Mouse (Mus musculus) kidney, adult 8-10 months (tissue): ENCODE measurements around the gene Fam216a.
"Not testable (repeated sequence)": the region's sequence is repeated elsewhere in the genome, so short reads cannot be mapped to it uniquely, and the experiment has no call there.

Experiments used
- DNase-seq, 2 experiments: peaks; one replicate each; pipeline ENCODE4 v3.0.0; 2022

Gene Fam216a

DNA sequence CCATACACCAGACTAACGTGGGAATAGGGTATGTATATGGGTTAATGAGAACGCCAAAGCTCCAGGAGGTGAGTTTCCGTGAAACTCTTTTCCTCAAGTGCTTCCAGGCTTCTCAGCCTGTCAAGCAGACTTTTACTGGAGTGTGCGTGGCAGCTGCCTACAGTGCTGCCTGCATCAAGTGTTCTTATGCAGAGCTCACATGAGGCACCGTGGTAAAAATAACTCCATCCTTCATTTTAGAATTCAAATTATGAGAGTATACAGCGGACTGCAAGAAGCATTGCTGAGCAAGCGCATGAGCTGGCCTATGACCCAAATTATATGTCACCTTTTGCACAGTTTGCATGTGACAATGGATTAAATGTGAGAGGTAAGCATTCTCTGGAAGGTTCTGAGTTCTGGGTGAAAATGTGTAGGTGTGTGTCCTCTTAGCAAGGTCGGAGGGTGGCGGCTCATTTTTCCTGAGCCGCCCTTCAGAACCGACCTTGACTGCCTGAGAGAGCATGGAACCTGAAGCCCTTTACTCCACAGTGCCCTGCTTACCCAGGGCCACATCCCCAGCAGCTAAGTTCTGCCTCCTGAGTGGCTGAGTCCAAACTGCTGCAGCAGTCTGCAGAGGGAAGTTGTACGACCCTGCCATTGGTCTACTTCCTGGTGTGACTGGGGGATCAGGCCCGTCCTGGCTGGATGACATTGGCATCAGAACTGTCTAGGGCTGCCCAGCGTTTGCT is 52.5 kb downstream of the Fam216a start:
- peak in 1 of 2 experiments; percentile 30 for DNase-seq

DNA sequence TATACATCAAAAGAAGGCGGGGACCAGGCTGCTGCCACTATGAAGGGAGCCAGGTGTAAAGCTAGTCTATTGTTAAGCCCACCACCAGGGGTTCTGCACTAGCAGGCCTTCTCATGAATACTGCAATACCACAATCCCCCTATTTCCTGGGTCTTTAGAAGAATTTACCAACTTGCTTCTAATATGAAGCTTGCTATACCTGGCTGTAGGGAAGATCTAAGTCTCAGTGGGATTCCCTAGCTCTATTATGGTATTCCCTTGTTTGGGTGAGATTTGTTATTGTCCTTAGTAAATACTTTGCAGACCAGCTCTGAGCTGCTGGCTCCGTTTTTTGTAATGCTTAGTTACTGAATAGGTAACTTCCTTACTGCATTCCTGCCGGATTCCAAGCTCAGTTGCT is 53.2 kb downstream of the Fam216a start:
- DNase-seq: not testable (repeated sequence)

DNA sequence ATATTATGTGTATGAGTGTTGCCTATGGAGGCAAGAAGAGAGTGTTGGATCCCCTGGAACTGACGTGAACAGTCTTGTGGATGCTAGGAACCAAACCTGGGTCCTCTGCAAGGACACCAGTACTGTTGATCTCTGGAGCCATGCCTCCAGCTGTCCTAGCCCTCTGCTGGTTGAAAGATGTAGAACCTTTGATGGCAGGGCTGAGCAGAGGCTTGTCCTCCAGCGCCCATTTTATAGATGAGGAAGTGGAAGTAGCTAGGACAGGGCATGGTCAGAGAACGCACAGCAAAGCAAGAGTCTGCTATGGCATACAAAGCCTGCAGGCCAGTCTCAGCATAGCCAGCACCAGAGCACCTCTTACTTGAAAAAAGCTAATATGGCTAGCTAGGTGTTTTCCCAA is 54.1 kb downstream of the Fam216a start:
- peak in 1 of 2 experiments; percentile 45 for DNase-seq

DNA sequence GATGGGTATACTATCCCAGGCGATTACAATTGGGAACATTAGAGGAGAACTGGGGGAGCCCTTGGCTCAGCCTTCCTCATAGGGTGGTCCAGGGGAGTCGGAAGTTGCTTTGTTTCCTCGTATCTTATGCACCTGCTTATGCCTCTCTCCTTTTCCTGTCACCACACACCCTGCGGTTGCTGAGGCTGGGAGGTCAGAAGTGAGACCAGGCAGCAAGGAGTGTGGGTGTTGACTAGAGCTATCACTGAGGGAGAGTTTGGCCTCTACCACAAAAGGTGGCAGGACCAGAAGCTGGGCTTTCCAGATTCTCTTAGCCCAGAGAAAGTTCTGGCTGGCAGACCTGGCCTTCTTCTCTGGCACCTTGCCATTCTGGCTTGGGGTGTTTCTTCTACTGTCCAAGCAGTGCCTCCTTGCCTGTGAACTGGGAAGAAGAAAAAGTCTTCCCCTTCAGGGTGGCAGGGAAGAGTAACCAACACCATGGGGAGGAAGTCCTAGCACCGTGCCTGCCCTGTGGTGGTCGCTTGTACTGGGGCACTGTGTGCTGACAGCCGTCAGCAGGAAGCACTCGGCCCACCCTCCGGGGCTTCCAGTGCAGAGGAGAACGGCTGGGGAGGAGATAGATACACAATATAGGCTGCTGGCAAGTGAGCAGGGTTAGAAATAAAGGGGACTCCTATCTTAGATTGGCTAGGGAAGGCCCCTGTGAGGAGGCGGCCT is 54.7 kb downstream of the Fam216a start:
- DNase-seq: peak in 1 of 2 experiments; percentile 56

DNA sequence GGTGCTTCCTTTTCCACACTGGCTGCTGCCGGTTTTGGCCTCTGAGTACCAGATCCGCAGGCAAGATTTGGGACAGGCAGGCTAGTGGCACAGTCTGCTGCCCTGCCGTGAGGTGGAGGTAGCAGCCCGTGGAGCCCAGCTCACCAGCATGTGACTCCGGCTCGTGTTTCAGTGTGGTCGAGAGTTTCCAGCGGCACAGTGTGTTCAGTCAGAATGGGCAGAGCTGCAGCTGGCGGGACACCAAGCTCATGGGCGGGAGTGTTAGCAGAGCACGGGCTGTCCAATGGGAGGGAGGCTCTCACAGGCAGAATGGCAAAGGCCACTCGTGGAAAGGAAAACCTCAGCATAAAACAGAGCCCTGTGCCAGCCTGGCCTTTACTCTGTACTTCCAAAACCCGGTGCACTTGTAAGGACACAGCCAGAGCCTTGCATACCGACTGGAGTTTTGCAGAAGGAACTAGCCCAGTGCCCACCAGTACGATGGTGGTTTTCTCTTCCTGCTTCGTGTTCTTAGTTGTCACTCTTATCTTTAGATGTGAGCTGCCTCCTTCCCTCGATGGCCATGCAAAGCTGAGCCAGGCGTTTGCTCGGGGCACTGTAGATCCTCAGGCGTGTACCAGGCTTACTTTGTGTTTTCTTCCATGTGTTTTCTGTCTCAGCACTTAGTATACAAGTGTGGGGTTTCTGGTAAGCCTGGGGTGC is 57.0 kb downstream of the Fam216a start:
- DNase-seq: peak; percentile 97 to 98
